Mouse (Mus musculus) MEL (cell line): ENCODE data around the gene Cd247. TPM values are rescaled to one million over a fixed set of nuclear protein-coding genes. Genes with fewer than 3 reads are reported as not detected.

Source experiments
- DNase-seq: peaks from one replicate; pipeline ENCODE4 v3.0.0; 2011; ENCODE audit warnings: low read depth, low spot score
- H3K27ac ChIP-seq: 2 replicates; pipeline ENCODE4 v1.5.1; 2012; ENCODE audit warnings: low read depth, mild to moderate bottlenecking, control low read depth, low read length, moderate library complexity; ENCODE audit not compliant: control insufficient read depth
- H3K27me3 ChIP-seq, 2 experiments: fragments of 150-350 bp in 1 of 2; sonication (generic) in 1 of 2; 2 replicates each; pipeline ENCODE4 v1.6.1; 2012; ENCODE audit warnings: low read length in 2 of 2, mild to moderate bottlenecking in 2 of 2, improper control_type of control experiment in 1 of 2, moderate library complexity in 1 of 2; ENCODE audit not compliant: insufficient read depth in 2 of 2, control insufficient read depth in 1 of 2
- H3K36me3 ChIP-seq, 2 experiments: 2 replicates each; pipeline ENCODE4 v1.6.1; 2012 to 2014; ENCODE audit warnings: low read length in 2 of 2, improper control_type of control experiment in 1 of 2, inconsistent platforms in 1 of 2, mild to moderate bottlenecking in 1 of 2; ENCODE audit not compliant: insufficient read depth in 2 of 2, control insufficient read depth in 1 of 2
- H3K4me1 ChIP-seq, 2 experiments: fragments of 150-350 bp in 1 of 2; sonication (generic) in 1 of 2; 2 replicates each; pipeline ENCODE4 v1.6.1; 2012; ENCODE audit warnings: low read length in 2 of 2, improper control_type of control experiment in 1 of 2, mild to moderate bottlenecking in 1 of 2; ENCODE audit not compliant: insufficient read depth in 2 of 2, control insufficient read depth in 1 of 2
- H3K4me3 ChIP-seq, 2 experiments: fragments of 150-350 bp in 1 of 2; sonication (generic) in 1 of 2; 2 replicates each; pipeline ENCODE4 v1.5.1; 2012; ENCODE audit warnings: low read depth in 2 of 2, low read length in 2 of 2, mild to moderate bottlenecking in 2 of 2, moderate library complexity in 2 of 2, control low read depth in 1 of 2, improper control_type of control experiment in 1 of 2; ENCODE audit not compliant: control insufficient read depth in 1 of 2, insufficient read depth in 1 of 2
- H3K79me2 ChIP-seq: 2 replicates; pipeline ENCODE4 v1.6.1; 2012; ENCODE audit warnings: mild to moderate bottlenecking, low read length, moderate library complexity; ENCODE audit not compliant: control insufficient read depth, poor library complexity, insufficient read depth
- H3K9ac ChIP-seq: 2 replicates; pipeline ENCODE4 v1.6.1; 2012; ENCODE audit warnings: low read depth, mild to moderate bottlenecking, control low read depth, low read length, moderate library complexity; ENCODE audit not compliant: control insufficient read depth, poor library complexity, severe bottlenecking
- H3K9me3 ChIP-seq: fragments of 150-350 bp; sonication (generic); replicated peaks from 2 replicates; pipeline ENCODE4 v1.6.1; 2012; ENCODE audit warnings: mild to moderate bottlenecking, low read length, improper control_type of control experiment, moderate library complexity; ENCODE audit not compliant: insufficient read depth
- CHD1 ChIP-seq: IDR thresholded peaks from 2 replicates; pipeline ENCODE4 v1.6.1; 2012; ENCODE audit warnings: low read depth, mild to moderate bottlenecking, inconsistent platforms, low read length, improper control_type of control experiment
- CHD2 ChIP-seq: IDR thresholded peaks from 2 replicates; pipeline ENCODE4 v1.6.1; 2011; ENCODE audit warnings: low read length, improper control_type of control experiment
- E2F4 ChIP-seq: IDR thresholded peaks from 2 replicates; pipeline ENCODE4 v1.6.1; 2011; ENCODE audit warnings: low read depth, low read length, improper control_type of control experiment, borderline replicate concordance
- EP300 ChIP-seq, 2 experiments: IDR thresholded peaks; 2 replicates each; pipeline ENCODE4 v1.6.1; 2011; ENCODE audit warnings: improper control_type of control experiment in 2 of 2, low read length in 2 of 2, low read depth in 1 of 2, mild to moderate bottlenecking in 1 of 2
- GABPA ChIP-seq: IDR thresholded peaks from 2 replicates; pipeline ENCODE4 v1.6.1; 2012; ENCODE audit warnings: low read depth, mild to moderate bottlenecking, inconsistent platforms, low read length, improper control_type of control experiment, moderate library complexity
- JUND ChIP-seq: IDR thresholded peaks from 2 replicates; pipeline ENCODE4 v1.6.1; 2011; ENCODE audit warnings: low read depth, mild to moderate bottlenecking, improper control_type of control experiment, low read length
- MAX ChIP-seq: IDR thresholded peaks from 2 replicates; pipeline ENCODE4 v1.6.1; 2011; ENCODE audit warnings: low read length, improper control_type of control experiment
- MAZ ChIP-seq: IDR thresholded peaks from 2 replicates; pipeline ENCODE4 v1.6.1; 2012; ENCODE audit warnings: low read depth, mild to moderate bottlenecking, inconsistent platforms, low read length, improper control_type of control experiment
- MYB ChIP-seq: IDR thresholded peaks from 2 replicates; pipeline ENCODE4 v1.6.1; 2011; ENCODE audit warnings: mild to moderate bottlenecking, low read depth, low read length, improper control_type of control experiment
- NELFE ChIP-seq: IDR thresholded peaks from 2 replicates; pipeline ENCODE4 v1.6.1; 2011; ENCODE audit warnings: low read depth, low read length, improper control_type of control experiment
- NRF1 ChIP-seq: IDR thresholded peaks from 2 replicates; pipeline ENCODE4 v1.6.1; 2014; ENCODE audit warnings: low read depth, mild to moderate bottlenecking, inconsistent platforms, low read length, improper control_type of control experiment, moderate library complexity; ENCODE audit not compliant: poor library complexity, insufficient read depth, severe bottlenecking
- RAD21 ChIP-seq: IDR thresholded peaks from 2 replicates; pipeline ENCODE4 v1.6.1; 2011; ENCODE audit warnings: mild to moderate bottlenecking, low read depth, low read length, improper control_type of control experiment
- SIN3A ChIP-seq: IDR thresholded peaks from 2 replicates; pipeline ENCODE4 v1.6.1; 2012; ENCODE audit warnings: low read length, improper control_type of control experiment, inconsistent platforms
- TBP ChIP-seq: IDR thresholded peaks from 2 replicates; pipeline ENCODE4 v1.8.0; 2011; ENCODE audit warnings: low read depth, low read length, improper control_type of control experiment
- TCF12 ChIP-seq: IDR thresholded peaks from 2 replicates; pipeline ENCODE4 v1.6.1; 2014; ENCODE audit warnings: low read depth, mild to moderate bottlenecking, inconsistent platforms, low read length, improper control_type of control experiment, moderate library complexity
- UBTF ChIP-seq: IDR thresholded peaks from 2 replicates; pipeline ENCODE4 v1.6.1; 2012; ENCODE audit warnings: low read depth, mild to moderate bottlenecking, inconsistent platforms, low read length, improper control_type of control experiment, moderate library complexity, borderline replicate concordance; ENCODE audit not compliant: insufficient read depth
- ZC3H11A ChIP-seq: IDR thresholded peaks from 2 replicates; pipeline ENCODE4 v1.6.1; 2012; ENCODE audit warnings: low read depth, mild to moderate bottlenecking, inconsistent platforms, low read length, improper control_type of control experiment
- ZKSCAN1 ChIP-seq: IDR thresholded peaks from 2 replicates; pipeline ENCODE4 v1.6.1; 2012; ENCODE audit warnings: low read depth, mild to moderate bottlenecking, inconsistent platforms, low read length, improper control_type of control experiment, moderate library complexity
- ZNF384 ChIP-seq: IDR thresholded peaks from 2 replicates; pipeline ENCODE4 v1.6.1; 2012; ENCODE audit warnings: low read depth, mild to moderate bottlenecking, inconsistent platforms, low read length, improper control_type of control experiment
- polyA plus RNA-seq, 2 experiments: library from polyadenylated mRNA; stranded (reverse) in 1 of 2; unstranded in 1 of 2; fragments of >175 nt in 1 of 2; fragments of >200 nt in 1 of 2; gene quantifications; 2 replicates each; pipeline versions ENCODE4 v1.2.1 to v1.2.4; 2012; ENCODE audit warnings: low replicate concordance in 2 of 2, low read depth in 1 of 2; ENCODE audit not compliant: insufficient read length in 2 of 2, insufficient read depth in 1 of 2, missing spikeins in 1 of 2
- total RNA-seq: library from RNA; depleted of rRNA; stranded (reverse); fragments of 300-350 nt; gene quantifications from 2 replicates; pipeline ENCODE4 v1.2.3, GENCODE M21; 2012; rRNA removed

Gene Cd247
- total RNA-seq, result 1.3 and 1.5 TPM in 2 replicates
- 1 to 10 TPM in 1 of 2 experiments, not detected in 1; 1.7 TPM for polyA plus RNA-seq

GRCm38 (mm10) chr1:165788511-165788910 lies at the start of gene Cd247:
TSS of gene Cd247 (plus strand) at chr1:165788681.
- no peak within 1 kb of the TSS for H3K27ac ChIP-seq
- H3K27me3 ChIP-seq, result no peaks in the 10 kb centered on the region
- no peaks in the 10 kb centered on the region for H3K4me1 ChIP-seq
- H3K9ac ChIP-seq, result no peak within 1 kb of the TSS
- TF ChIP-seq MYB, result no peak
- TF ChIP-seq RAD21, result no peak
- TF ChIP-seq UBTF, result no peak
- TF ChIP-seq TBP, result no peak
- TF ChIP-seq E2F4, result no peak
- no peak for TF ChIP-seq MAZ
- H3K9me3 ChIP-seq, result no peaks in the 10 kb centered on the region
- no peak for DNase-seq
- H3K79me2 ChIP-seq, result no peaks in the 10 kb centered on the region
- H3K36me3 ChIP-seq, result no peaks in the 10 kb centered on the region
- no peak within 1 kb of the TSS for H3K4me3 ChIP-seq

- H3K9me3 ChIP-seq, result no peaks in the 10 kb centered on the region
- H3K27ac ChIP-seq, result no peak overlapping the region
- H3K36me3 ChIP-seq, result no peaks in the 10 kb centered on the region
- H3K79me2 ChIP-seq, result no peaks in the 10 kb centered on the region
- no peak for DNase-seq
- no peaks in the 10 kb centered on the region for H3K27me3 ChIP-seq
- no peak overlapping the region for H3K4me3 ChIP-seq
- H3K4me1 ChIP-seq, result no peaks in the 10 kb centered on the region
- TF ChIP-seq SIN3A (no peak), MYB (no peak), CHD1 (no peak), GABPA (no peak), EP300 (IDR thresholded peaks at IDR 0.05; ENCODE audit: low read depth in 1 of 2, low read length in 2 of 2) (no peak), CHD2 (no peak), MAZ (no peak), E2F4 (no peak)
- no peak overlapping the region for H3K9ac ChIP-seq
Observed at GRCm38 (mm10) chr1:165738985-165739384, 49.5 kb upstream of the Cd247 start.

- no peak overlapping the region for H3K4me3 ChIP-seq
- DNase-seq, result no peak
- H3K27ac ChIP-seq, result no peak overlapping the region
- H3K36me3 ChIP-seq, result no peaks in the 10 kb centered on the region
- H3K4me1 ChIP-seq, result no peaks in the 10 kb centered on the region
- H3K27me3 ChIP-seq, result no peaks in the 10 kb centered on the region
- no peaks in the 10 kb centered on the region for H3K9me3 ChIP-seq
- no peaks in the 10 kb centered on the region for H3K79me2 ChIP-seq
- no peak overlapping the region for H3K9ac ChIP-seq
- TF ChIP-seq NRF1 (no peak), CHD1 (no peak), NELFE (no peak), E2F4 (no peak), ZC3H11A (no peak), ZNF384 (no peak), ZKSCAN1 (no peak), TCF12 (no peak), JUND (no peak), CHD2 (no peak), MAX (no peak)
- TF ChIP-seq, all 39 proteins: peak for 0
Observed at GRCm38 (mm10) chr1:165741989-165742388, 46.5 kb upstream of the Cd247 start.
